Mouse (Mus musculus): ENCODE measurements around the gene D130043K22Rik. TPM values are rescaled to one million over a fixed set of nuclear protein-coding genes. Genes with fewer than 3 reads are reported as not detected.

Gene D130043K22Rik
- polyA plus RNA-seq, 1 experiment from 2014 or later = 0.34 TPM

DNA sequence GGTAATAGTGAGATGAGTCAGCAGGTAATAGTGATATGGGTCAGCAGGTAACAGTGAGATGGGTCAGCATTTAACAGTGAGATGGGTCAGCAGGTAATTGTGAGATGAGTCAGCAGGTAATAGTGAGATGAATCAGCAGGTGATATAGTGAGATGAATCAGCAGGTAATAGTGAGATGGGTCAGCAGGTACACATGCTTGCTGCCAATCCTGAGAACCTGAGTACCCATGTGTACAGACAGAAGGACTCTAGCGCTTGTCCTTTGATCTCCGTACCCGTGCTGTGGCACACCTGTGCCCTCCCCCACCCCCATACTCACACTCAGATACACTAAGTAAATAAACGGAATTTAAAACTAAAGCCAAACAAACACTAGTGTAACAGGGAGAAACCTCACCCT is 70.0 kb downstream of the D130043K22Rik start:
- Histone ChIP-seq H3K27ac (replicated peaks; ENCODE audit: low read depth, low read length) (no peak overlapping the region), H3K9ac (replicated peaks; ENCODE audit: low read length) (no peak overlapping the region), H3K9me3 (replicated peaks; ENCODE audit: control insufficient read depth, low read length) (no peaks in the 10 kb centered on the region), H3K4me2 (ENCODE audit: low read depth, low read length) (no peak overlapping the region), H3K4me3 (ENCODE audit: low read depth, low read length) (no peak overlapping the region), H3K36me3 (replicated peaks; ENCODE audit: control insufficient read depth, insufficient read depth, low read depth, low read length) (no peaks in the 10 kb centered on the region), H3K4me1 (ENCODE audit: control insufficient read depth, insufficient read depth, low read length) (no peaks in the 10 kb centered on the region), H3K27me3 (ENCODE audit: control insufficient read depth, insufficient read depth, low read length) (no peaks in the 10 kb centered on the region)
- ATAC-seq (replicated peaks; ENCODE audit: insufficient number of reproducible peaks, low FRiP score, low TSS enrichment, low read depth) (no peak), DNase-seq (ENCODE audit: low spot score) (no peak)
- whole genome bisulfite sequencing = 83% methylated on average over 4 of the region's 4 CpGs

DNA sequence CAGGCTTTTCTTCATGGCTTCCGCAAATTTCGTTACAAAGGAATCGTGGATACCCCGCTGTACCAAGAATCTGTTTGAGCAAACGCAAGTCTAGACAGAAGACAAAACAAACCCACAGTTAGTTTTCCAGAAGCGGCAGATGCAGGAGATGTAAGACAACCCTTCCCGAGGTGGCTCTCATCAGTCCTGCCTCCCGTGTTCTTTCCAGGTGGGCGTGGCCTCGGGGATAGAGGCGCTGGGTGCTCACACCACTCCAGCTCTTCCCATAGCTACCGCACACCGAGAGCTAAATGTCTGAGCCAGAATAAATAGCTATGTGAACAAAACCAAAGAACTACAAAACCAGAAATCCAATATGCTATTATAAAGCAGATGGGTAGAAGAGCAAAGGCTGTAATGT is 70.9 kb downstream of the D130043K22Rik start:
- Histone ChIP-seq H3K9ac (replicated peaks; ENCODE audit: low read length) (no peak overlapping the region), H3K4me2 (ENCODE audit: low read depth, low read length) (no peak overlapping the region), H3K27ac (replicated peaks; ENCODE audit: low read depth, low read length) (no peak overlapping the region), H3K4me3 (ENCODE audit: low read depth, low read length) (no peak overlapping the region), H3K36me3 (replicated peaks; ENCODE audit: control insufficient read depth, insufficient read depth, low read depth, low read length) (no peaks in the 10 kb centered on the region), H3K4me1 (ENCODE audit: control insufficient read depth, insufficient read depth, low read length) (no peaks in the 10 kb centered on the region), H3K27me3 (ENCODE audit: control insufficient read depth, insufficient read depth, low read length) (no peaks in the 10 kb centered on the region), H3K9me3 (replicated peaks; ENCODE audit: control insufficient read depth, low read length) (no peaks in the 10 kb centered on the region)
- no peak for ATAC-seq (replicated peaks; ENCODE audit: insufficient number of reproducible peaks, low FRiP score, low TSS enrichment, low read depth)
- DNase-seq (ENCODE audit: low spot score) = no peak
- 63% methylated on average over 13 of the region's 13 CpGs for WGBS

DNA sequence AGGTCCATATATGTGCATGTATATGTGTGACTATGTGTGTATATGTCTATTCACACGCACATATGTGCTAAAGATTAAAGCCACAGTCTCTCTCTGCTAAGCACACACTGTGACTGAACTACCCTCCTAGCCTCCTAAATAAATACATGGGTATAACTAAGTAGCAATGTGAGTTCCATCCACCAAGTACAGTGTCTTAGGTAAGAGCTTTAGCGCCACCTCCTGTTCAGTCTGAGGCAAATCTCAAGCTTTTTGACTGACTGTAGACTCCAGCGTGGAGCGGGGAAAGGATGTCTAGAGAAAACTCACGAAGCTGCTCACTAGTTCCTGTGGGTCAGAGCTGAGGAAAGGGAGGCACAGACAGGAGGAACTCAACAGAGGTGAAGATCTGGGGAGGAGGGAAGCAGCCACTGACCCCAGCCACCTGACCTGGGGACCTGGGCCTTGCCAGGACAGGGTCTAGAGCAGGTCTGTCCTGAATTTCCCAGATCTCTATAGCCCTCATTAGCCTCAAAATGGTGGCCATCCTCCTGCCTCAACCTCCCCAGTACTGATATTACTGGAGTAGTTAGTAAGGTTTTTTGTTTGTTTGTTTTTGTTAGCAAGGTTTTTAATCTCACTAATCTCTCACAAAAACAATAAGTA is 75.5 kb downstream of the D130043K22Rik start:
- H3K36me3 ChIP-seq (replicated peaks; ENCODE audit: control insufficient read depth, insufficient read depth, low read depth, low read length) = no peaks in the 10 kb centered on the region
- 25% methylated on average over 5 of the region's 5 CpGs for WGBS

DNA sequence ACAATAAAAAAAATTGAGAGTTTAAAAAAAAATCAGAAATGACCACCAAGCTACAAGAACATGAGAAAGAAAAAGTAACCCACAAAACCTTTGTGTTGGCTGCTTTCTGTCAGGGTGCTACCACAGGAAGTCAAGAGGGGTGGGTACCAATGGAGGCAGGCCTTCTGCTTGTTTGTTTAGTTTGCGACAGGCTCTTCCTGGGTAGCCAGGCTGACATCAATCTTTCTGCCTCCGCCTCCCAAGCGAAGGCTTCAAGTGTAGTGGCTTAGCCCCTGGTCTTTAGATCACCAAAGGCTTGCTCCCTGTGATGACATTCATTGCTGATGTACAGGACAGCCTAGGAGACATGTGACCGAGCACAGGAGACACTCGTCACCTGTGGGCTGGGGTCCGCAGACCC is 76.3 kb downstream of the D130043K22Rik start:
- no peak for DNase-seq (ENCODE audit: low spot score)

More for the DNA sequence above, 75.5 kb downstream of the D130043K22Rik start:
- Histone ChIP-seq H3K9me3 (replicated peaks; ENCODE audit: control insufficient read depth, low read length) (no peaks in the 10 kb centered on the region), H3K4me3 (ENCODE audit: low read depth, low read length) (no peak overlapping the region), H3K27ac (replicated peaks; ENCODE audit: low read depth, low read length) (no peak overlapping the region), H3K27me3 (ENCODE audit: control insufficient read depth, insufficient read depth, low read length) (no peaks in the 10 kb centered on the region), H3K4me1 (ENCODE audit: control insufficient read depth, insufficient read depth, low read length) (no peaks in the 10 kb centered on the region), H3K4me2 (ENCODE audit: low read depth, low read length) (no peak overlapping the region), H3K9ac (replicated peaks; ENCODE audit: low read length) (no peak overlapping the region)
- DNase-seq (ENCODE audit: low spot score) (peak; percentile 75), ATAC-seq (replicated peaks; ENCODE audit: insufficient number of reproducible peaks, low FRiP score, low TSS enrichment, low read depth) (no peak; the same call in 1 of the 2 replicates)

DNA sequence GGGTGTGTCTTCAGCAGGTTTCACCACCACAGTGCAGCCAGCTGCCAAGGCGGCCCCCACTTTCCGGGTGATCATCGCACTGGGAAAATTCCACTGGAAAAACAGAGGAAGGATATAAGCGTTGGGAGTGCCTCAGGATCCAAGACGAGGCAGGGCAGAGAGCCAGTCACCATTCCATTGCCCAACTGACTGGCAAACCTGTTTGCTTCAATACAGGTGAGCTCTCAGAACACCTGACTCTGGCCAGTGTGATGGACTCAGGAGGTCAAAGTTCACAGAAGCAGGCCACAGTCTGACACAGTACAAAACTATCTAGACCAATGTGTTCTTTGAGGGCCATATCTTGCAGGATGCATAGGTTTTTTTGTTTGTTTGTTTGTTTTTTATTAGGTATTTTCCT is 79.1 kb downstream of the D130043K22Rik start:
- H3K4me2 ChIP-seq (ENCODE audit: low read depth, low read length) = no peak overlapping the region

More for the DNA sequence above, 76.3 kb downstream of the D130043K22Rik start:
- H3K27ac ChIP-seq (replicated peaks; ENCODE audit: low read depth, low read length) = no peak overlapping the region
- H3K4me2 ChIP-seq (ENCODE audit: low read depth, low read length) = no peak overlapping the region
- H3K27me3 ChIP-seq (ENCODE audit: control insufficient read depth, insufficient read depth, low read length) = no peaks in the 10 kb centered on the region
- H3K9me3 ChIP-seq (replicated peaks; ENCODE audit: control insufficient read depth, low read length) = no peaks in the 10 kb centered on the region
- 88% methylated on average over 6 of the region's 6 CpGs for WGBS
- H3K9ac ChIP-seq (replicated peaks; ENCODE audit: low read length) = no peak overlapping the region
- no peak for ATAC-seq (replicated peaks; ENCODE audit: insufficient number of reproducible peaks, low FRiP score, low TSS enrichment, low read depth)
- no peak overlapping the region for H3K4me3 ChIP-seq (ENCODE audit: low read depth, low read length)
- no peaks in the 10 kb centered on the region for H3K36me3 ChIP-seq (replicated peaks; ENCODE audit: control insufficient read depth, insufficient read depth, low read depth, low read length)
- no peaks in the 10 kb centered on the region for H3K4me1 ChIP-seq (ENCODE audit: control insufficient read depth, insufficient read depth, low read length)

DNA sequence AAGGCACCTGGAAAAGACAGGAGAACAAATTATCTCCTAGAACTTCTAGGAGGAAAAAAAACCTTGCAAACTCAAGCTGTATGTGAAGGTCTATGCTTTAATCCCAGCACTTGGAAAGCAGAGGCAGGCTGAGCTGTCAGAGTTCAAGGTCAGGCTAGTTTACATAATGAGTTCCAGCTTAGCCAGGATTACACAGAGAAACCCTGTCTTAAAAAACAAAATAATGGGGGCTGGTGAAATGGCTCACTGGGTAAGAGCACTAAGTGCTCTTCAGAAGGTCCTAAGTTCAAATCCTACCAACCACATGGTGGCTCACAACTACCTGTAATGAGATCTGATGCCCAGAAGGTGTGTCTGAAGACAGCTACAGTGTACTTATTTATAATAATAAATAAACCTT is 85.7 kb downstream of the D130043K22Rik start:
- H3K9ac ChIP-seq (replicated peaks; ENCODE audit: low read length) = no peak overlapping the region
- H3K4me2 ChIP-seq (ENCODE audit: low read depth, low read length) = no peak overlapping the region
- no peak for ATAC-seq (replicated peaks; ENCODE audit: insufficient number of reproducible peaks, low FRiP score, low TSS enrichment, low read depth)
- no peaks in the 10 kb centered on the region for H3K4me1 ChIP-seq (ENCODE audit: control insufficient read depth, insufficient read depth, low read length)
- H3K27me3 ChIP-seq (ENCODE audit: control insufficient read depth, insufficient read depth, low read length) = no peaks in the 10 kb centered on the region
- DNase-seq (ENCODE audit: low spot score) = no peak
- H3K27ac ChIP-seq (replicated peaks; ENCODE audit: low read depth, low read length) = no peak overlapping the region
- H3K9me3 ChIP-seq (replicated peaks; ENCODE audit: control insufficient read depth, low read length) = no peaks in the 10 kb centered on the region
- no peaks in the 10 kb centered on the region for H3K36me3 ChIP-seq (replicated peaks; ENCODE audit: control insufficient read depth, insufficient read depth, low read depth, low read length)
- no peak overlapping the region for H3K4me3 ChIP-seq (ENCODE audit: low read depth, low read length)

More for the DNA sequence above, 79.1 kb downstream of the D130043K22Rik start:
- DNase-seq (ENCODE audit: low spot score) (no peak), ATAC-seq (replicated peaks; ENCODE audit: insufficient number of reproducible peaks, low FRiP score, low TSS enrichment, low read depth) (no peak)
- 90% methylated on average over 5 of the region's 5 CpGs for WGBS
- H3K36me3 ChIP-seq (replicated peaks; ENCODE audit: control insufficient read depth, insufficient read depth, low read depth, low read length) = no peaks in the 10 kb centered on the region
- H3K27ac ChIP-seq (replicated peaks; ENCODE audit: low read depth, low read length) = no peak overlapping the region
- no peaks in the 10 kb centered on the region for H3K9me3 ChIP-seq (replicated peaks; ENCODE audit: control insufficient read depth, low read length)
- H3K4me3 ChIP-seq (ENCODE audit: low read depth, low read length) = no peak overlapping the region
- no peak overlapping the region for H3K9ac ChIP-seq (replicated peaks; ENCODE audit: low read length)
- H3K27me3 ChIP-seq (ENCODE audit: control insufficient read depth, insufficient read depth, low read length) = no peaks in the 10 kb centered on the region
- H3K4me1 ChIP-seq (ENCODE audit: control insufficient read depth, insufficient read depth, low read length) = no peaks in the 10 kb centered on the region

DNA sequence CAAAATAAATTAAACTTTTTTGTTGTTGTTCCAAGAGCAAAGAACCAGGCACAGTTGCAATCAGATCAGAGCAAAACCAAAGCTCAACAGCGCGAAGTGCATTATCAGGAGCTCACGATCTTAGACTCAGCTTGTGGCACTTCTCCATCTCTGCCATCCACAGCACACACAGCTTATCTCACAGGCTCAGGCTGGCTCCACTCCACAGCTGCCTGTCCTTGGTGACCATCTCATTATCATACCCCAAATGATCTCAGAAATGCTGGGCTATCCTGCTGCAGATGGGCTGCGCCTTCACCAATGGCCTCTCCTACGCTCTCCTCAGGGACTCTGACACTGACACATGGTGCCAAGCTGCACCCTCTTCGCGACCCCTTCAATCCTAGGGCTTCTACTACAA is 88.3 kb downstream of the D130043K22Rik start:
- no peak overlapping the region for H3K27ac ChIP-seq (replicated peaks; ENCODE audit: low read depth, low read length)
- ATAC-seq (replicated peaks; ENCODE audit: insufficient number of reproducible peaks, low FRiP score, low TSS enrichment, low read depth) = no peak
- H3K9me3 ChIP-seq (replicated peaks; ENCODE audit: control insufficient read depth, low read length) = no peaks in the 10 kb centered on the region
- no peak overlapping the region for H3K4me2 ChIP-seq (ENCODE audit: low read depth, low read length)
- 92% methylated on average over 7 of the region's 7 CpGs for WGBS
- H3K27me3 ChIP-seq (ENCODE audit: control insufficient read depth, insufficient read depth, low read length) = no peaks in the 10 kb centered on the region
- no peak overlapping the region for H3K4me3 ChIP-seq (ENCODE audit: low read depth, low read length)
- H3K9ac ChIP-seq (replicated peaks; ENCODE audit: low read length) = no peak overlapping the region
- H3K4me1 ChIP-seq (ENCODE audit: control insufficient read depth, insufficient read depth, low read length) = no peaks in the 10 kb centered on the region
- no peaks in the 10 kb centered on the region for H3K36me3 ChIP-seq (replicated peaks; ENCODE audit: control insufficient read depth, insufficient read depth, low read depth, low read length)
- no peak for DNase-seq (ENCODE audit: low spot score)

DNA sequence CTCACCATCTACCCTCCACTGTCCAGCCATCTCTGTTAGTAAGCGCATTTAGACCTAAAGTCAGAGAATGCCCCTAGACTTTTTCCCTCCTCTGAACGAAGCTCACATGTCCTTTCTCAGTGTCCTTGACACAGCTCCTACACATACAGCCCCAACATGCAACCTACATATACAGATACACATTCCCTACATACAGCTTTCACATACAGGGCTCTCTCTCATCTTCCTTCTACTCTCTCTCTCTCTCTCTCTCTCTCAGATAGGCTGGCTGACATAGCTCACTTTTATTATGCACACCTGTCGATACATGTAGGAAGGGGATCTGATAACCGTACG is 91.8 kb downstream of the D130043K22Rik start:
- H3K4me2 ChIP-seq (ENCODE audit: low read depth, low read length) = peak overlapping the region; percentile 86
- H3K27me3 ChIP-seq (ENCODE audit: control insufficient read depth, insufficient read depth, low read length) = no peaks in the 10 kb centered on the region
- no peak overlapping the region for H3K27ac ChIP-seq (replicated peaks; ENCODE audit: low read depth, low read length)
- H3K36me3 ChIP-seq (replicated peaks; ENCODE audit: control insufficient read depth, insufficient read depth, low read depth, low read length) = no peaks in the 10 kb centered on the region
- peak; percentile 2 for DNase-seq (ENCODE audit: low spot score)
- H3K9me3 ChIP-seq (replicated peaks; ENCODE audit: control insufficient read depth, low read length) = no peaks in the 10 kb centered on the region
- no peaks in the 10 kb centered on the region for H3K4me1 ChIP-seq (ENCODE audit: control insufficient read depth, insufficient read depth, low read length)
- WGBS = 55% methylated on average over 5 of the region's 5 CpGs
- ATAC-seq (replicated peaks; ENCODE audit: insufficient number of reproducible peaks, low FRiP score, low TSS enrichment, low read depth) = peak; percentile 30; the same call in 1 of the 2 replicates
- H3K4me3 ChIP-seq (ENCODE audit: low read depth, low read length) = peak overlapping the region; percentile 79
- peak overlapping the region; percentile 90 for H3K9ac ChIP-seq (replicated peaks; ENCODE audit: low read length)
